Mouse (Mus musculus) cerebellum, adult 9-11 months (tissue): Measurements from ENCODE around the gene Bud23.
A peak's percentile ranks its signal among the peaks of the same experiment; 100 is the strongest.
"Not testable (repeated sequence)": the region's sequence is repeated elsewhere in the genome, so short reads cannot be mapped to it uniquely, and the experiment has no call there.

Source experiments
- DNase-seq: peaks from one replicate; pipeline ENCODE4 v3.0.0; 2022

The Bud23 gene

DNA sequence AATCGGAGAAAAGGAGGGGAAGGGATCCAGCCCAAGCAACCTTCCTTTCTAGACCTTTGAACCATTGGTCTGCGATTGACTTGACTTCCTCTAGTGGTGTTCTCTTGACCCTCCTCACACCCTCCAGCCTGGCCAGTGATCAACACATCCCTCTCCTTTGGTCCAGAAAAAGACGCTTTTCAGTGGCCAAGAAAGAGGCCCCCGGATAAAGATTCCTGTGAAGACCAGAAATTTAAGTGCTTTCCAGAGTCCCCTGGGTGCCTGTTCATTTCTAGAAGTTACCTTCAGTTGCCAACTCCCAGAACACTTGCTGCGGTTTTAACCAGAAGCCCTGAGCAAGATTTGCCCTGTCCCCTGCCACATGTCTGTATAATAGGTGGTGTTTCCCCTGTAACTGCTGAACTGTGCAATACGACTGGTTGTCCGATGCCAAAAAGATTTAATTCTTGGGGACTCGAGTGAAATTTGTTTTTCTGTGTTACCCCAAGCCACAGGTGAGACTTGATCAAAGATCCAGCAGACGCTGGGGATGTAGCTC, at the start of gene Bud23:
Gene Bud23 (minus strand): TSS at position 51 of the 538 bp plus-strand sequence.
- DNase-seq: not testable (repeated sequence)

GRCm38 (mm10) chr5:135113782-135114181, 49.0 kb upstream of the Bud23 start:
- DNase-seq: no peak

DNA sequence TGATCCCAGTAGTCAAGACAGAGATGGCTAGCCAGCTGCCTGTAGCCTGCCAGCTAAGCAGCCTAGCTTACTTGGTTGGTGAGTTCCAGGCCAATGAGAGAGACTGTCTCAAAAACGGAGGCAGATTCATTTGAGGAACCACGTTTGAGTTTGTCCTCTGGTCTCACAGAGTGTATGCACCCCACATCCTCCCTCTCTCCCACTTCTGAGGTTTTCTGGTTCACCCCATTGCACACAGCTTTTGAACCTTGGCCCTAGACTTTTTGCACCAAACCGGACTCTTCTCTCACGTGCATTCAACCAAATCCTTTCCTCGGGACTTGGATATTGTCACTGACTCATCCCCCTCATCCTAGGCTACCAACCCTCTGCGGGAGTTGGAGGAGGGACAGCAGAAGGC, 45.2 kb upstream of the Bud23 start:
- DNase-seq: no peak

DNA sequence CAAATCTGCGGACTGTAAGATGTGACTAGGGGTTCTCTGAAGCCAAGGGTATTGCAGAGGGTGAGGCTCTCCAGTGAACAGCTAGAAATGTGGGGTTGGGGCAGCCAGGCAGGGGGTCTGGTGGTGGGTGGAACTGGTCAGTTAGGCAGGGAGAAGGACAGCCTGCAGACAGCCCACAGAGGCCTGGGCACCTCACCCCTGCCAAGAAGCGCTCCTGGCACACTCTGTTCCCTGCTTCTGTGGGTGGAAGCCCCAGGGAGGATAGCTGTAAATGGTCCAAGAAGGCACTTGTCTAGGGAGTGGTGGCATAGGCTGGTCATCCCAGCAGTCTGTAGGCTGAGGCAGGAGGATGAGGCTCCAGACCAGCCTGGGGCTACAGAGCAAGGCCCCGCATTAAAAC, 44.7 kb upstream of the Bud23 start:
- no peak for DNase-seq

GRCm38 (mm10) chr5:135109017-135109416, 44.3 kb upstream of the Bud23 start:
- DNase-seq: no peak

- peak; percentile 50 for DNase-seq
Observed at GRCm38 (mm10) chr5:135107521-135108501, 43.1 kb upstream of the Bud23 start.

- peak; percentile 34 for DNase-seq
Observed at GRCm38 (mm10) chr5:135106758-135107256, 42.0 kb upstream of the Bud23 start.

DNA sequence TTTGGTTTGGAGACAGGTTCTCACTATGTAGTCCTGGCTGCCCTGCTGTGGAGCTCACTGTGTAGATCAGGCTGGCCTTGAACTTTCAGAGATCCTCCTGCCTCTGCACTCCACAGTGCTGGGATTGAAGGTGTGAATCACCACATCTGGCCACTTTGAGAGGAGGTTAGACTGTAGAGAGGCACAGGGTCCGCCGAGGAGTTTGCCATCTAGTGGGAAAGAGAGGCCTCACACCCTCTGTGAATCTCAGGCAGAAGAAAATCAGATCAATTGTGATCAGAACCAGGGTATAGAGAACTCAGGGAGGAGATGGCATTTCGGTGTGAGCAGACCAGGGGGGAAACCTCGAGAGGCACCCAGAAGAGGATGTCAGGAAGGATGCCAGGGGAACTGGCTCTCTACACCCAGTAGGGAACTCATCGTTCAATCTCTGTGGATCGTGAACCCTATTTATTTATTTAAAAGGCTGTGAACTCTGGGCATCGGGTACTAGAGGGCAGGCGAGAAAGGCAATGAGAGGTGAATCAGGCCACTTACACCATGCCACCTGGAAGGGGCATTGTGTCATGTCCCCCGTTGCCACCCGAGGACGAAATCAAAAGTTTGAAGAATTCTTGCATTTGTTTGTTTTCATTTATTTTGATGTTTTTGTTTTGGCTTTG, 39.4 kb upstream of the Bud23 start:
- no peak for DNase-seq

DNA sequence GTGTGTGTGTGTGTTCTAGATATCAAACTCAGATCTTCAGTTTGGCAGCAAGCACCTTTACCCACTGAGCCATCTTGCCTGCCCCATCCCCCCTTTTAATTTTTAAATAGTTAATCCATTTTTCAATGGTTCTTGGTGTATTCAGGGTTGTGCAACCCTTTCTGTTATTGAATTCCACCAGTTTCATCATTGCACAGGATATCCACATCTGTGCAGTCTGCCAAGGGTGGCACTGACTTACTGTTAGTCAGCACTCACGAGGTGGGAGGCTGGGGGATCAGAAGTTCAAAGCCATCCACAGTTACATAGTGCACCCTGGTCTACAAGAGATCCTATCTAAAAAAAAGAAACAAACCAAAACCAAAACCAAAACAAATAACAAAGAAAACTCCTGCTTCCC, 36.2 kb upstream of the Bud23 start:
- DNase-seq: no peak

GRCm38 (mm10) chr5:135089653-135090052, 24.9 kb upstream of the Bud23 start, which contains the start of gene Mlxipl:
TSS of gene Mlxipl (plus strand) at chr5:135089890.
- no peak for DNase-seq

- no peak for DNase-seq
Observed at GRCm38 (mm10) chr5:135086871-135087270, 22.1 kb upstream of the Bud23 start.

DNA sequence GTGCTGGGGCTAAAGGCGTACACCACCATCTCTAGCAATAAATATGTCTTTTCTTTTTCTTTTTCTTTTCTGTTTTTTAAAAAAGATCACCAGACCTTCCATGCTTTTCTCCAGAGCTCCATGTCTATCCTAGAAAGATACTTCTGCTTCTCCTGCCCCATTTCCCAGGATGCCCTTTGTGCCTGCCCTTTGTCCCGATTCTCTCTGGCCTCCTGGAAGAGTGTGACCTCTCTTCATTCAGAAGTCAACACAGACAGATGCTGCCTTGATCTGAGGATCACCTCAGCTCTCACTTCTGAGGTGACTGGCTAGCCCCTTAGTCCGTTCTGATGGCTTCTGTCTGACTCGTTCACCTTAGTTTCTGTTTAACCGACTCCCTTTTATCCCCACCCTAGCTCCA, 15.8 kb upstream of the Bud23 start:
- DNase-seq: no peak

DNA sequence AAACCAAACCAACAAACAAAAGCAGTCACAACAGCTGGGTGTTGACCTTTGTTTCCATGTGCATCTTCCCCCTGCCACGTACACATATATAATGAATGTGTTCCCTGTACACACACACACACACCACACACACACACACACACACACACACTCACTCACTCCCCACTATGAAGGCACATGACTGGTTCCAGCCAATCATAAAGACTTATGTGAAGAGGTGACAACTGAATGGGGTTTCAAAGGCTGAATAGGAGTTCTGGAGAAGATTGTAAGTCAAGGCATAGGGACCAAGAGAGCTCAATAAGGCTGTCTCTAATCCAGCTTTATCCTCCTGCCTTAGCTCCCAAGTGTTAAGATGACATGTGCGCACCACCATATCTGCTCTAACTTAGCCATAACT, 14.8 kb upstream of the Bud23 start:
- no peak for DNase-seq

DNA sequence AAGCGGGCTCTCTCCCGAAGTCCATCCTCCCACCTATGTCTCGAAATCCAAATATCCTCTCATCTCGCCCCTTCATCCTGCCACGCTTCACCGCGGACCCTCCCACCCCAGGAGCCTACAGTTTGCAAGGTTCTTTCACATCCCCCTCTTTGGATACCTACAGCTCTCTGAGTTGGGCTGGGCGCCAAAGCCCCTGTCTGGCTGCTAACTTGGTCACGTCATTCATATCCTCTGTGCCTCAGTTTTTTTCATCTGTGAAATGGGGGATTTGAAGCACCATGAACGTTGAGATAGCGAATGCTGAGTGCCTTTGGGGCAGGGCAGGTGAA, 13.7 kb upstream of the Bud23 start:
- DNase-seq: no peak

DNA sequence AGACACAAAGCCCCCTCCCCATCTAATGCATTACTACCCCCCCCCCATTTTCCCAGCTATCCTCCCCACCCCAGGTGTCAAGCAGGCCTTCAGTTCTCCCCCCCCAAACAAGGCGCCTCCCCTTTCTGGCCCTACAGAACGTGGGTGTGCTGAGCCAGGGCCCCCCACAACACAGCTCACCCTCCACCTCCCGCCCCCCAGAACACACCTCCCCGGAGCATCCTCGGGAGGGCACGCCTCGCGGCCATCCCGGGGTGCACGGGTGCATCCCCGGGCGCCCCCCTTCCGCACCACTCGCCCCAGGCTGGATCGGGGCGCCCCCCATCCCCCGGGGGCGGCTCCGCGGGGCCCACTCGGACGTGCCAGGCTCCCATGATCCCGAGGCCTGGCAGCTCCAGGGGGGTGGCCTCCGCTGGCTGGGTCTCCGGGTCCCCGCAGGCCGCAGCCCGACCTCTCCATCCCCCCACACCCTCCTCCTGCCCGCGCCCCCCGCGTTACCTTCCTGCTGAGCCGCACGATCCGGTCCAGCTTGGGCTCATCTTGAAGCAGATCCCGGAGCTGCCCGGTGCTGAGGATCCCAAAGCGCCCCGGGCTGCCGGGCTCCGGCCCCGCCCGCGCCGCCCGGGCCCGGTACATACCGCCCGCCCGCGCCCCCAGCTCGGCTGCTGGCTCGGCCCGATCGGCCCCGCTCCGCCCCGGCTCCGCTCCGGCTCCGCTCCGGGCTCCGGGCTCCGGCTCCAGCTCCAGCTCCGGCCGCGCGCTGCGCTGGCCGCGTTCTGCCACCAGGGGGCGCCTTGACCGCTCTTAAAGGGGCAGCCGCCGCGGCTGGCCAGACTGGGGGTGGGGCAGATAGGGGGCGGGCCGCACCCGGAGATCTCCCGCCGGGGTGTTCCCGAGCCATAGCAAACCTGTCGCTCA, 13.1 kb upstream of the Bud23 start, which contains the start of gene Vps37d:
Gene Vps37d (minus strand): TSS at position 703 of the 918 bp plus-strand sequence.
- peak; percentile 90 for DNase-seq

DNA sequence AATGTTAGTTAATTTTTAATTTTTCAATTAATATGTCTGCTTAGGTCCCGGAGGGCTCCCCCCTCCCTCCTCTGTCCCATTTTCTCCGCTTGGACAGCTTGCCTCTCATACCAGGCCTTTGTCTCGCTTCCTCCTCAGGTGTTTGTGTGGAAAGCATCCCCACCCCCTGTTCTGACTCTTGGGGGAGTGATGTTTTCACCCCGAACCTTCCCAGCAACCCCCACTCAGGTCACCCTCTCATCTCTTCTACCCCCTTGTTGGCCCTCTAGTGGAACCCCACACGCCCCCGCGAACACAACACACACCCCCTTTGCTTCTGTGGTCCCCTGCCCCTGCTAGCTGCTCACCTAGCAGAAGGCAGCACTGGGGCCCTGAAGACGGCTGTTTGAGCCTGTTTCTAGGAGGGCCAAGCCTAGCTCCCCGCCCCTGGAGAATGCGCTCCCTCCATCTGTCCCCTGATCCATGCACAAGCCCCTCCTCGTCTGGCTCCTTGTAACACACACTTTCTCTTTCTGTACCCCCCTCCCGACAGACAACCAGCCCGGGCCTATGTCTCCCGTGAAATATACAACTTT, 12.3 kb upstream of the Bud23 start:
- DNase-seq: peak; percentile 65

- DNase-seq: peak; percentile 39
Observed at GRCm38 (mm10) chr5:135076368-135076767, 11.6 kb upstream of the Bud23 start.

DNA sequence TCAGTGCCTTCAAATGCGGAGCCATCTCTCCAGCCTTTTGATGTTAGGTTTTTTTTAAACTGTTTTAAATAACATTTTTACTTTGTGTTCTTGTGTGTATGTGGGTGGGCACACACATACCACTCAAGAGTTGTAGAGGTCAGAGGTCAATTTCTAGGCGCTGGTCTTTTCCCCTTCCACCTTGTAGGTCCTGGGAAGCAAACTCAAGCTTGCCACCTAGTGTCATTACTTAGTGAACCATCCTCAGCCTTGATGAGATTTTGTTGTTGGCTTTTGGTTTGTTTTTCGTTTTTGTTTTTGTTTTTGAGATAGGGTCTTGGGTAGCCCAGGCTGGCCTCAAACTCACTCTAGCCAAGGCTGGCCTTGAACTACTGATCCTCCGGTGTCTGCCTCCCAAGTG, 10.9 kb upstream of the Bud23 start:
- DNase-seq: no peak

- DNase-seq: peak; percentile 41
Observed at GRCm38 (mm10) chr5:135073349-135074150, 8.8 kb upstream of the Bud23 start.

- no peak for DNase-seq
Observed at GRCm38 (mm10) chr5:135072720-135073119, 8.0 kb upstream of the Bud23 start.

- no peak for DNase-seq
Observed at GRCm38 (mm10) chr5:135072061-135072460, 7.3 kb upstream of the Bud23 start.
